Mouse (Mus musculus): Measurements from ENCODE around the gene Arid4b.
A peak's percentile ranks its signal among the peaks of the same experiment; 100 is the strongest.

The Arid4b gene

GRCm38 (mm10) chr13:14062209-14063012 is 621 bp upstream of the Arid4b start:
- DNase-seq (ENCODE audit: low spot score in 2 of 2) = no peak

- DNase-seq (ENCODE audit: low spot score in 2 of 2) = no peak
Measured at GRCm38 (mm10) chr13:14063942-14064271, 875 bp downstream of the Arid4b start.

DNA sequence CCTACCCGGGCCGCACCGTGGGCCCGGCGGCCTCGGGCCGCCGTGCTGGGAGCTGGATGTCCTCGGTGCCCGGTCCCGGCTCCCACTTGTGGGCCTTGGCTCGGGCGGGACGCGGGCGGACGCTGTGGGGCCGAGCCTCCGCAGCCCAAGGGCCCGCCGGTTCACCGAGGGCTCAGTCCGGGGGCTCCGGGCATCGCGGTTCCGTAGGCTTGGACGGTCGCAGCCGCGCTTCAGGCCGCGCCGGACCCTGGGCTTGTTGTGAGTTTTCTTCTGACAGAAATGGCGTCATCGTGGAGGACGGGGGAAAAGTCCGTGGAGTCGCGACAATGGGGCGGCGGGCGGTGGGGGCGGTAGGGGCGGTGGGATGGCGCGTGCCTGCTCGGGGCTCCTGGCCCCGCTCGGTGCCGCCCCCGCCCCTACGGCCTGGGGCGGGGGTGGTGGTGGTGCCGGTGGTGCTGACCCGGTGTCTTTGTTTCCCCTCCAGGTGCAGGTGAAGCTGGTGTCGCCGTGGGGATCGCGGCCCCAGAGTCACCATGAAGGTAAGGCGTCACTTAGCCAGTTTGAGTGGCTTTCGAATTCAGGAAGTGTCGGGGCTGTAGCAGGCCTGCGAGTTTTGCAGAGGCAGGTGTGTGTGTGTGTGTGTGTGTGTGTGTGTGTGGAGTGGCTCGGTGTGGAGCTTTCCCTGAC is 1.5 kb downstream of the Arid4b start:
- peak; percentile 36 to 41 for DNase-seq (ENCODE audit: low spot score in 2 of 2)

- DNase-seq (ENCODE audit: low spot score in 2 of 2) = no peak
Measured at GRCm38 (mm10) chr13:14065028-14065380, 2.0 kb downstream of the Arid4b start.

- DNase-seq (ENCODE audit: low spot score in 2 of 2) = no peak
Measured at GRCm38 (mm10) chr13:14065701-14066100, 2.7 kb downstream of the Arid4b start.

- no peak for DNase-seq (ENCODE audit: low spot score in 2 of 2)
Measured at GRCm38 (mm10) chr13:14068035-14068434, 5.0 kb downstream of the Arid4b start.

DNA sequence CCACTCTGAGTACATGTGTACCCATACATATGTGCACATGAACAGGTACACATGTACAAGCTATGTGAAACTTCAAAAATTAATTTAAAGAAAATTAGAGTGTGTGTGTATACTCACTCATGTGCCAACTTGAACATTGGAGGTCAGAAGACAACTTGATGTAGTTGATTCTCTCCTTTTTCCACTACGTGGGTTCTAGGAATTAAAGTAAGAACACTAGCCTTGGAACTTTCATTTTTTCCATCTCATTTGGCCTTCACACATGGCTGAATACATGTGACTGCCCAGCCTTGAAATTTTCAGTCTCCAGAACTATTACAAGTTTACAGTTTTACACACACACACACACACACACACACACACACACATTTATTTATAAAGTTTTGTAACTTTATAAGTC is 6.3 kb downstream of the Arid4b start:
- no peak for DNase-seq (ENCODE audit: low spot score in 2 of 2)

- no peak for DNase-seq (ENCODE audit: low spot score in 2 of 2)
Measured at GRCm38 (mm10) chr13:14074371-14074770, 11.3 kb downstream of the Arid4b start.

DNA sequence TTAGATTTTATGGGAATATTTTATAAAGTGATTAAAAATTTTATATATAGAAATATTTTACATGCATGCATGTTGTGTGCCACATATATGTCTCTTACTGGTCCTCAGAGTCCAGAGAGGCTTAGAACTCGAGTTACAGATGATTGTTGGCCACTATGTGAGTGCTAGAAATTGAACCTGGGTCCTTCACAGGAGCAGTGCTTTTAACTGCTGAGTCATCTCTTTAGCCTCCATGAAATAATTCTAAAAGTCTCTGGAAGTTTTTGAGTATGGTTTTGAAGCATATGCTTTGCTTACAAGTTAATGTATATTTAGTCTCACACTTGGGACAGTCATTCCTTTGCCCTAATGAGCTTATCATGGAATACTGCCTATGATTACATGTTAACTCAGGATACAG is 12.3 kb downstream of the Arid4b start:
- DNase-seq (ENCODE audit: low spot score in 2 of 2) = no peak

DNA sequence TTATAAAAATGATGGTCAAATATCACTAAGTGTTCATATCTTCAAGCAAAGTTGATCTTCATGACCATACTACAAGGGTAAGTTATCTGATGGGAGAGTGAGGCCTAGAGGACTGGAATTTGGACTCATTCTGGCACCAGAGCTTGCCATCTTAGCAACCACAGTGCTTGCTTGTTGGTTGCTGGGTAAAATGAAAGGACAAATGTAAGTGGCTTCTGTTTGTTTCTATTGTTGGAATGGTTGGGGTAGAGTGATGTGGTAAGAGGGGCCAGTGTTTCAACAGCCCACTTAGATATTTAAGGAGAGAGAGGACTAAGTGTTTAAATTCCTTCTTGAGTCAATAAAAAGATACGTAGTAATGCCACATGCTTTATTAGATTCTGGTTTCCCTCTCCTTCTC is 25.6 kb downstream of the Arid4b start:
- DNase-seq (ENCODE audit: low spot score in 2 of 2) = no peak

DNA sequence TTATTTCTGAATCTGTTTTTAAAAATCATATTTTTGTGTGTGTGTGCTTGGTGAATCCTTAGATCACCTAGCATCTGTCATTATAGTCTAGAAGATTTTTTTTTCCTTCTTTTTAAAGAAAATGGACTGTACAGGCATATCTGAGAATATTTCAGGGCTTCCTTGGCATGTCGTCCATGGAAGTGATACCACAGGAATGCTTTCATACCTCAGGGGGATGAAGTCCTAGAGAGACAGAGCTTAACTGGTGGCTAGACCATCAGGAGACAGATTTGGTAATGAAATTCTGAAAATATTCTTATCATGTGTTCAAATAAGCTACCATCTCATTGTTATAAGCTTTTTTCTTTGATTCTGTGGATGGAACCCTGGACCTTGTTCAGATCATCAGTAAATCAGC is 40.0 kb downstream of the Arid4b start:
- no peak for DNase-seq (ENCODE audit: low spot score in 2 of 2)

GRCm38 (mm10) chr13:14110154-14110873 is 47.3 kb downstream of the Arid4b start:
- no peak for DNase-seq (ENCODE audit: low spot score in 2 of 2)

- no peak for DNase-seq (ENCODE audit: low spot score in 2 of 2)
Measured at GRCm38 (mm10) chr13:14111146-14111545, 48.1 kb downstream of the Arid4b start.

GRCm38 (mm10) chr13:14113746-14114528 is 50.9 kb downstream of the Arid4b start:
- DNase-seq (ENCODE audit: low spot score in 2 of 2) = no peak

GRCm38 (mm10) chr13:14115805-14116204 is 52.8 kb downstream of the Arid4b start:
- no peak for DNase-seq (ENCODE audit: low spot score in 2 of 2)

DNA sequence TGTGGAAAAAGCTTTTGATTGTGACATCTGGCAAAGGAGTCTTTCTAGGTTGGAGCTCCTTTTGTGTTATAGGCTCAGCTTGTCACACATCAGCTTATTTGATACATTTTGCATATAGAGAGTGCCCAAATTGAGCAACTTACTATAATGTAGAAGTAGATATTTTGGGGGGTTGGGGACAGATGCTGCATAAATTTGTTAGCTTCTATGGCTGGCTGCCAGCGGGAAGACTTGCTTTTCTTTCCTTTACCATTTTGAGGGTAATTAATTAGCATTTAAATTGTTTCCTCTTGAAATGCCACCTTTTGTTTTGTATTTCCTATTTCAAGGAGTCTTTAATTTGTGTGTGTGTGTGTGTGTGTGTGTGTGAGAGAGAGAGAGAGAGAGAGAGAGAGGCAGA is 68.6 kb downstream of the Arid4b start:
- DNase-seq (ENCODE audit: low spot score in 2 of 2) = no peak

DNA sequence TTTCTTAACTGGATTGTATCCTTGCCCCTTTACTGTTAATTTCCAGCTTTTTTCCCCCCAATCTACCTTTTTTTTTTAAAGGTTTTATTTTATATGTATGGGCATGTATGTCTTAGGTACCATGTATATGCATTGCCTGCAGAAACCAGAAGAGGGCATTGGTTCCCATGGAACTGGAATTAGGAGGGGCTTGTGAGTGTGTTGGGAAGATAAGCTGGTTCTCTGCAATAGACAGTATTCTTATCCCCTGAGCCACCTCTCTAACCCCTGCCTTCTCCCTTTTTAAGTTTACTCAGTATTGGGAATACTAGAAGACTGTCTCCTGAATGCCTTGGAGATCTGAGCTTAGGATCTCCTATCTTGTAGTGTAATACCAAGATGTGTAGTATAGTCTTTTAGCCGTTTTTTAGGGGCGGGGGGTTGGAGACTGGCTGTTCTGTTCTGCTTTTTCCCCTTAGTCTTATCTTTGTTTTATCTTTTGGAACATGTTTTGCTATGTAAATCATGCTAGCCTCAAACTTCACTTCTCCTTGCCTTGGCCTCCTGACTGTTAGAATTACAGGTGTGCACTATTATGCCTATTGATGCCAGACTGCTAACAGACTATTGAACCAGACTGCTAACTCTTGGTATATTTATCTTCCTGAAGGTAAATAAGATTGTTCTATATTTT is 79.4 kb downstream of the Arid4b start:
- DNase-seq (ENCODE audit: low spot score in 2 of 2) = no peak

GRCm38 (mm10) chr13:14177989-14178388 is 115.0 kb downstream of the Arid4b start:
- DNase-seq (ENCODE audit: low spot score in 2 of 2) = no peak

- DNase-seq (ENCODE audit: low spot score in 2 of 2) = no peak
Measured at GRCm38 (mm10) chr13:14179669-14180068, 116.6 kb downstream of the Arid4b start.

DNA sequence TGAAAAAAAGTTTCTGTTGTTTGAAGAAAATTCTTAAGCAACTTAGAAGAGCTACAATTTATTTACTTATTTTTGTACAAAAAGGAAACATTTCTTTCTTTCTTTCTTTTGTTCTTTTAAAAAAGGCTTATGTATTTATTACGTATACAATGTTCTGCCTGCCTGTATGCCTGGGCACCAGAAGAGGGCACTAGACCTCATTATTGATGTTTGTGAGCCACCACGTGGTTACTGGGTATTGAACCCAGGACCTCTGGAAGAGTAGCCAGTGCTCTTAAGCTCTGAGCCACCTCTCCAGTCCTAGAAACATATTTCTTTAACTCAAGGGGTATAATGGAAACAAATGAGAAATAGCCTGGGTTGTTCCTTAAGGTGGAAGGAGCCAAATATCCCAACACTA is 182.9 kb downstream of the Arid4b start:
- no peak for DNase-seq (ENCODE audit: low spot score in 2 of 2)
